Mouse (Mus musculus): ENCODE results near the gene Arhgef25.
"Not testable (repeated sequence)": the region's sequence is repeated elsewhere in the genome, so short reads cannot be mapped to it uniquely, and the experiment has no call there.

The Arhgef25 gene

DNA sequence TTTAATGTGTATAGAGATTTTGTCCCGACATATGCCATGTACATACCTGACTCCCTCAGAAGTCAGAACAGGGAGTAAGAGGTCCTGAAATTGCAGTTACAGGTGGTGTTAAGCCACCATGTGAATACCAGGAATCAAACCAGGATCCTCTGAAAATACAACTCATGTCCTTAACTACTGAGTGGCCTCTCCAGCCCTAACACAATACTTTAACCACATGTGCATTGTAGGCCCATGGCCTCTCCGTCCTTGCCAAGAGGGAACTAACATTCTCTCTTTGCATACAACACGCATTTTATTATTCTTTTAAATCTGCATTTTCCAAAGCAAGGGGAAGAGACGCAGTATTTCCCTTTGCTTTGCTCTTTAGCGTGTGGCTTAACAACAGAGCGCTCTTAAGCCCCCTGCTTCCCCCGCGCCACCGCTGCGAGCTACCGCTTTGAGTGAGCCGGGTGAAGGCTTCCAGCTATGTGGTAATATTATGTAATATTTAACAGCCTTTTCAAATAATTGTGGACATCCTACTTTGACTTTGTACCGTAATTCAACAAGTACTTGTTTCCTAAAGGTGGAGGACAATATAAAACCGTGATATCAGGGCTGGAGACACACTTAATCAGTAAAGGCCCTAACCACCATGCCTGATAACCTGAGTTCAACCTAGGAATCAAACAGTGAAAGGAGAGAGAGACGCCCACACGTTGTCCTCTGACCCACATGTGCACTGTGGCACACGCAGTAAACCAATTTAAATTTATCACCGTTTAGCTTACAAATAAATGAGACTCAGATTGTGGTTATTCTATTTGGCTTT, 51.3 kb downstream of the Arhgef25 start:
- no peak for DNase-seq (ENCODE audit: low read depth, low spot score)

- no peak for DNase-seq (ENCODE audit: low read depth, low spot score)
These were observed 52.0 kb downstream of the Arhgef25 start for GRCm38 (mm10) chr10:127137896-127138295.

DNA sequence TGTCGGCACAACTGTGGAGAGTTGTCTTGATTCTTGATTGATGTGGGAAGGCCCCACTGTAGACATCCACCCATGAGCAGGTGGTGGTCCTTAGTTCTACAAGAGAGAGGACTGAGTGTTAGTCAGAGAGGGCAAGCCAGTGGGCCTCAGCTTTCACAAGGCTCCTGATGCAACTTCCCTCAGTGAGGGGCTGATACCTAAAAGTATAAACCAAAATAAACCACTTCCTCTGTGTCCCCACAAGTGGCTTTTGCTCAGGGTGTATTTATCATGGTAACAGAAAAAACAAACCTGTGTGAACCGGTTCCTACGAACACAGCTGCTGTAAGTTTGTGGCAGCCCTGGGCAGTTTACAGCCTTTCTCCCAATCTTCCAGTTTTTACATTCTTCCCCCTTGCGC, 53.4 kb downstream of the Arhgef25 start:
- peak; percentile 52 for DNase-seq (ENCODE audit: low read depth, low spot score)

DNA sequence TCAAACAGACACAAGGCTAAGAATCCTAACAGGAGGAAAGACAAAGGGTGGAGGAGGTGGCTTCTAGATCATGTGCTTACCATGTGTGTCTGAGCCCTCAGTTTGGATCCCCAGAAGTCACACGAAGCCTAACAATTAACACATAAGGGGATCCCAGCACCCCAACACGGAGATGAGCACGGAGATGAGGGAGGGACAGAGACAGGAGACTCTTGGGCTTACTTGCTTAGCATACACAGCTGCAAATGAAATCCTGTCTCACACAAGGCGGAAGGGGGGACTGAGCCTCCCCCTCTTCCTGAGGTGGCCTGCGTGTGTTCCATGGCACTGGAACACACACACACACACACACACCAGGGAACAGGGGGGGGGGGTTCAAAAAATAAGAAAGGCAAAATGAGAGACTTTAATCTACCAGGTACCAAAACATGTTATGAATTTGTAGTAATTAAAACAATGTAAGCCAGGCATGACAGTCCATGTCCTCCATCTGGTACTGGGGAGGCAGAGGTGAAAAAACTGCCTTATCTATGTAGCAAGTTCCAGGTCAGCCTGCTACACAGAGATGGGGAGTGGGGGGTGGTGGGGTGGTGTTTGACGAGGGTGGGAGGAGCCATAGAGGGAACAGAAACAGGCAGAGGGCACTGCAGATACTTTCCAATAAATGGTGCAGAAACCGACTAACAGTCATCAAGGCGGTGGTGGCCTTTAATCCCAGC, 54.6 kb downstream of the Arhgef25 start:
- peak; percentile 51 for DNase-seq (ENCODE audit: low read depth, low spot score)

DNA sequence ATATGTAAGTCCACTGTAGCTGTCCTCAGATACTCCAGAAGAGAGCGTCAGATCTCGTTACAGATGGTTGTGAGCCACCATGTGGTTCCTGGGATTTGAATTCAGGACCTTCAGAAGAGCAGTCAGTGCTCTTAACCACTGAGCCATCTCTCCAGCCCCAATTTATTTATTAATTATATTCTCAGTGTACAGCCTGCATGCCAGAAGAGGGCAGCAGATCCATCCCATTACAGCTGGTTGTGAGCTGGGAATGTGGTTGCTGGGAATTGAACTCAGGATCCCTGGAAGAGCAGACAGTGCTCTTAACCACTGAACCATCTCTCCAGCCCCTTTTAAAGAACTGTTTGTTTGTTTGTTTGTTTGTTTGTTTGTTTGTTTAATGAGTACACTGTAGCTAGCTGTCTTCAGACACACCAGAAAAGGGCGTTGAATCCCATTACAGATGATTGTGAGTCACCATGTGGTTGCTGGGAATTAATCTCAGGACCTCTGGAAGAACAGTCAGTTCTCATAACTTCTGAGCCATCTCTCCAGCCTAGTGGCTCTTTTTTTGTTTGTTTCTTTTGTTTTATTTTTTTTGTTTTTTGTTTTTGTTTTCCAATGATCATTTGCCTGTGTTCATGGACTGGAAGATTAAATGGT, 55.4 kb downstream of the Arhgef25 start:
- DNase-seq (ENCODE audit: low read depth, low spot score) = not testable (repeated sequence)
